Mouse (Mus musculus) C2C12 (cell line): Measurements from ENCODE around the gene Umps. TPM values are rescaled to one million over a fixed set of nuclear protein-coding genes. Genes with fewer than 3 reads are reported as not detected.

Experiments used
- H3K27me3 ChIP-seq: one replicate; pipeline ENCODE4 v1.6.1; 2011; ENCODE audit not compliant: control insufficient read depth, insufficient read depth, insufficient read length
- H3K36me3 ChIP-seq: one replicate; pipeline ENCODE4 v1.6.1; 2011; ENCODE audit not compliant: control insufficient read depth, insufficient read depth
- H3K4me3 ChIP-seq: one replicate; pipeline ENCODE4 v1.5.1; 2011; ENCODE audit warnings: mild to moderate bottlenecking, control low read depth; ENCODE audit not compliant: poor library complexity, insufficient read depth, severe bottlenecking
- H3K79me2 ChIP-seq: one replicate; pipeline ENCODE4 v1.6.1; 2011; ENCODE audit not compliant: control insufficient read depth, insufficient read depth
- H3K79me3 ChIP-seq: one replicate; pipeline ENCODE4 v1.6.1; 2011; ENCODE audit warnings: low read depth, control low read depth
- H3ac ChIP-seq: one replicate; pipeline ENCODE3; 2011; ENCODE audit warnings: low read depth; ENCODE audit not compliant: control insufficient read depth, insufficient read length
- CEBPB ChIP-seq: IDR thresholded peaks from one replicate; pipeline ENCODE4 v1.6.1; 2011; ENCODE audit warnings: low read depth, mild to moderate bottlenecking, control low read depth, moderate library complexity
- CTCF ChIP-seq: IDR thresholded peaks from one replicate; pipeline ENCODE4 v1.5.1; 2011; ENCODE audit not compliant: control insufficient read depth, insufficient read depth, insufficient read length
- FOSL1 ChIP-seq: IDR thresholded peaks from one replicate; pipeline ENCODE4 v1.8.0; 2011; ENCODE audit warnings: mild to moderate bottlenecking, low read length; ENCODE audit not compliant: poor library complexity, insufficient read depth, severe bottlenecking
- MAX ChIP-seq: IDR thresholded peaks from one replicate; pipeline ENCODE4 v1.6.1; 2011; ENCODE audit warnings: mild to moderate bottlenecking, control low read depth
- MYOD1 ChIP-seq: IDR thresholded peaks from one replicate; pipeline ENCODE4 v1.6.1; 2011; ENCODE audit warnings: low read depth; ENCODE audit not compliant: control insufficient read depth, insufficient read length
- MYOG ChIP-seq: IDR thresholded peaks from one replicate; pipeline ENCODE4 v1.6.1; 2011; ENCODE audit not compliant: control insufficient read depth, insufficient read length; ENCODE audit errors: extremely low read depth
- USF1 ChIP-seq: IDR thresholded peaks from one replicate; pipeline ENCODE4 v1.6.1; 2011; ENCODE audit warnings: low read depth, mild to moderate bottlenecking, control low read depth, moderate library complexity
- polyA plus RNA-seq: library from polyadenylated mRNA; unstranded; fragments of >200 nt; fragmentation: generic; extraction: Trizol; gene quantifications from one replicate; pipeline ENCODE4 v1.2.1, GENCODE M21; 2012; ENCODE audit warnings: missing spikeins

Umps gene
- polyA plus RNA-seq, 1 experiment = 55.6 TPM

DNA sequence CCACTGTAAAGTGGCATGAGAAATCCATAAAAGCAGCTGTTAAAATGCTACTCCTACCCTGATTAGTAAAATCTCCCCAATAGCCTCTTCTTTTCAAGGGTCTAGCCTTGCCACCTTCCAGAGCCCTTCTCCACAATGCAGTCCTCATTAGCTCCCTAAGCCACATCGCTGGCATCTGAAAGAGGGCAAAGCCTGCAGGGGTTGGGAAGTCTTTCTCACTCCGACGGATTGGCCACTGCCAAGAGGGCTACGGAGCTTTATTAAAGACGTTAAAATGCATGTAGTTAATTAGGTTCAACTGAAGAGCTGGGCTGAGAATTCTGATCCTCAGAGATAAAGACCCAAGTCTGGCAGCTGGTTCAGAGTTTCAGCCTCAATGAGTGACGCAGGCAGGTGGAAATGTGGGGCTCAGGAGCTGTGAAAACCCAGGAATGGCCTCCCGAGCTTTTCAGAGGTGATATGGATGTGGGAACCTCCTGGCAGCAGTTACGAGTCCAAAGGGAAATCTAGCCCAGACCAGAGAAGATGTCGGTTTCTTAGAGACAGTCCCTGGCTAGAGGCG is 36.8 kb upstream of the Umps start:
- Histone ChIP-seq H3K4me3 (no peak overlapping the region), H3K36me3 (no peaks in the 10 kb centered on the region), H3ac (no peak overlapping the region), H3K79me2 (no peaks in the 10 kb centered on the region), H3K27me3 (no peaks in the 10 kb centered on the region), H3K79me3 (no peaks in the 10 kb centered on the region)
- TF ChIP-seq MYOG (no peak), USF1 (no peak), MAX (no peak), FOSL1 (no peak), CTCF (no peak), MYOD1 (no peak), CEBPB (no peak)

DNA sequence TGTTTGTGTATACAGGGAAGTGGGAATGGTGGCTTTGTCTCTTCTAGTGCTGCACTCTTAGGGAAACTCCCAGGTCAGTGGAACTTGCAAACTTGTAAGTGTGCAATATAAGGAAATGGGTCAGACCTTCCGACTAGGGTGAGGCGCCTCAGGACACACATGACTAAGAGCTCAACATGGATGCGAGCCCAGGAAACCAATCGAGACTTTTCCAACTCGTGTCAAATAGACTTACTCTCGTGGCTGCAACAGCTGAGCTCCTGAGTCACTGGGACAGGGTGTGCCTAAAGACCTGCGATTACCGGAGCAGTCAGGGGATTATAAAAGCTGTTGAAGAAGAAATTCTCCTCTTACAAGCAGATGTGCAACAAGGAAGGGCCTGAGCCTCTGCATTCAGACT is 33.9 kb upstream of the Umps start:
- no peak for TF ChIP-seq MAX
- no peak for TF ChIP-seq USF1
- TF ChIP-seq CTCF = no peak
- TF ChIP-seq FOSL1 = no peak
- TF ChIP-seq MYOD1 = no peak
- TF ChIP-seq CEBPB = no peak
- TF ChIP-seq MYOG = no peak
- H3K79me3 ChIP-seq = no peaks in the 10 kb centered on the region
- H3ac ChIP-seq = no peak overlapping the region
- H3K27me3 ChIP-seq = peaks cover 7% of the 10 kb centered on the region
- H3K36me3 ChIP-seq = no peaks in the 10 kb centered on the region
- no peaks in the 10 kb centered on the region for H3K79me2 ChIP-seq
- no peak overlapping the region for H3K4me3 ChIP-seq

DNA sequence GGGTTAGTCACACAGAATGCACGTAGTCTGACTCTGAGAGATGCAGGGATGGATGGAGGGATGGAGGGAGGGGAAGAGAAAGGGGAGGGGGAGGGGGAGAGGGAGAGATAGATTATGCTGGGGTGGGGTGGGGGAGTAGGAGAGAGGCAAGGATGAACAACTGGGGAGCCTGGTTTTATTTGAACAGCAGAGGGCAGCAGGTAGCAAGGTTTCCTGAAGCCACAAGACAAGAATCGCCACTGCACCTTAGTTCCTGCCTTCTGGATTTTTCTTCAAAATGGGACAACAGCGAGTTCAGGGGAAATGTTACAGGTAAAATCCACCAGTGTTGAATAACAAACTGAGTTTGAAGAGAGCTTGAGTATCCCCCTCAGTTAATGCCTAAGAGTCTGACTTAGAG is 32.5 kb upstream of the Umps start:
- Histone ChIP-seq H3K79me2 (no peaks in the 10 kb centered on the region), H3ac (no peak overlapping the region), H3K36me3 (no peaks in the 10 kb centered on the region), H3K27me3 (peaks cover 7% of the 10 kb centered on the region), H3K79me3 (no peaks in the 10 kb centered on the region), H3K4me3 (no peak overlapping the region)
- TF ChIP-seq MYOG (no peak), FOSL1 (no peak), CTCF (peak; percentile 25), MAX (no peak), MYOD1 (no peak), CEBPB (no peak)

DNA sequence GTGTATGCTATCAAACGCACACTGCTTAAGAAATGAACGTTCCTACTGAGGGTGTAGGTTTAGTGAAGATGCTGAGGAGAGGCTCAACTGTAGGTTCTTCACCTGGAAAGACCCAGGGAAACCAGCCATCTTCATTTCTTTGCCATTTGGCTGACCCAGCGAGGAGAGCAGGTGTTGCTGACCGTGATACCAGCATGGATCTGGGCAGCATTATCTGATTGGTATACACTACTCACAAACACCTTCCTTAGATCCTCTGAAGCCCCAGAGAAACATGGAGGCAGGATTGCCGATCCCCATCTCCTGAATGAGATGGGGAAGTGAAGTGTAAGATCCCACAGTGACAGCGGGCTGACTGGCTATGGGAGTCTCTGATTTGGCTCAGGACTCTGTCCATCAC is 31.2 kb upstream of the Umps start:
- no peak for TF ChIP-seq CTCF
- no peak for TF ChIP-seq MAX
- no peak for TF ChIP-seq MYOD1
- no peak for TF ChIP-seq USF1
- no peak for TF ChIP-seq MYOG
- TF ChIP-seq FOSL1 = no peak
- no peak for TF ChIP-seq CEBPB
- H3K79me3 ChIP-seq = no peaks in the 10 kb centered on the region
- H3K79me2 ChIP-seq = no peaks in the 10 kb centered on the region
- no peak overlapping the region for H3K4me3 ChIP-seq
- no peaks in the 10 kb centered on the region for H3K36me3 ChIP-seq
- no peak overlapping the region for H3ac ChIP-seq
- H3K27me3 ChIP-seq = peaks cover 7% of the 10 kb centered on the region

GRCm38 (mm10) chr16:33996030-33996429 is 29.2 kb upstream of the Umps start:
- H3K79me3 ChIP-seq = no peaks in the 10 kb centered on the region
- TF ChIP-seq USF1 (no peak), FOSL1 (no peak), CEBPB (no peak), MYOG (no peak), CTCF (peak; percentile 71), MAX (no peak), MYOD1 (no peak)
- H3K27me3 ChIP-seq = peaks cover 7% of the 10 kb centered on the region
- H3K79me2 ChIP-seq = no peaks in the 10 kb centered on the region
- no peaks in the 10 kb centered on the region for H3K36me3 ChIP-seq
- no peak overlapping the region for H3K4me3 ChIP-seq
- H3ac ChIP-seq = no peak overlapping the region

DNA sequence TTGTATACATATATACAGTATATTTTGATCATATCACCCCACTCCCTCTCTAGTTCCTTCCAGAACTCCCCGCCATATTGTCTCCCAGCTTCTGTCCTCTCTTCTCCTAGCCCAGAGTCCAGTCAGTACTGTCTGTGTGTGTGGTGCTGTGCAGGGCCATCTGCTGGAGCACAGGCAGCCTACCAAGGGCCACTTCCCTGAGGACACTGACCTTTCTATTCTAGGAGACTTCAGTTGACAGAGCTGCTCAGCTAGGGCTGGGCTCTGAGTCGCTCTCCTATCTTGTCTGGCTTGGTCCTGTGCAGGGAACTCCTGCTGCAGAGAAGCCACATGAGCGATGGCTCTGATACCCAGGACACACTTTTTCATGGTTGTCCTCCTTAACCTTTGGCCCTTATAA is 28.7 kb upstream of the Umps start:
- no peak for TF ChIP-seq MYOG
- TF ChIP-seq MYOD1 = no peak
- no peak for TF ChIP-seq FOSL1

More for the DNA sequence above, 28.7 kb upstream of the Umps start:
- Histone ChIP-seq H3K27me3 (peaks cover 7% of the 10 kb centered on the region), H3K79me3 (no peaks in the 10 kb centered on the region), H3ac (no peak overlapping the region), H3K36me3 (no peaks in the 10 kb centered on the region), H3K4me3 (no peak overlapping the region), H3K79me2 (no peaks in the 10 kb centered on the region)
